ENCODE assay signal across 9 mouse cellular contexts in the genomic region with DNA sequence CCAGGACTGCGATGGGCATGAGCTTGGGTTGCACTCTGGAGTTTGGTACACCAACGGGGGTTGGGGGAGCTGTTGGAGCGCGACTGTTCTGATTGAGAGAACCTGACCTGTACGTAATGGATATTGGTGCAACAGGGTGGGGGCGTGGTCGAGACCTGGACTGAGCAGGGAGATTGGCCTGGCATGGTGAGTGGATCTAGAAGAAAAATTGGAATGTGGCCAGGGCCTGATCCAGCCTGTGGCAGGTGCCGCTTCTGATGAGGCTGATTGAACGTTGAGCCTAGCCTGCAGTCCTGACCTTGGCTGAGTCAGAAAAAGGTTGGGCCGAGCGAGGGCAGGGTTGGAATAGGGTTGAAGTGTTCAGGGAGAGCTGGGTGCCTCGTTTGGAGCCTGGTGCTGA. TPM values are rescaled to one million over a fixed set of nuclear protein-coding genes. Genes with fewer than 3 reads are reported as not detected.
A peak's percentile ranks its signal among the peaks of the same experiment; 100 is the strongest.
DNase-seq lines count a peak whose midpoint lies in the region; ATAC-seq lines count a peak whose summit lies in the region.
"Had no signal": no experiment of that assay in that cellular context is flagged by ENCODE, and none has a peak within 500 bp of the region (broad histone marks: within the 10 kb centered on the region; RNA-seq: fewer than 3 reads in every experiment).

No protein-coding gene starts in this region.

- peaks cover 66% of the 10 kb centered on the region for H3K27me3 ChIP-seq in heart, embryonic 10.5 days (ENCODE audit: insufficient read depth, poor library complexity, severe bottlenecking)
- no peaks in the 10 kb centered on the region for H3K27me3 ChIP-seq in hindbrain, embryonic 15.5 days
- H3K27me3 ChIP-seq in midbrain, embryonic 13.5 days, result peaks cover 3% of the 10 kb centered on the region; the same call in 1 of the 2 replicates

- peak; percentile 9; the same call in 1 of the 2 replicates for ATAC-seq in hindbrain, embryonic 15.5 days (ENCODE audit: low FRiP score, low read depth)
- ATAC-seq in midbrain, embryonic 13.5 days, result no peak
- no peak for ATAC-seq in megakaryocyte-erythroid progenitor cell, adult 5-6 weeks (replicated peaks; ENCODE audit: low FRiP score, low TSS enrichment, poor library complexity, severe bottlenecking)

- DNase-seq in heart, embryonic 10.5 days (ENCODE audit: low spot score), result no peak
- DNase-seq in heart, adult 11 months, result no peak
- peak; percentile 53 for DNase-seq in cerebellum, adult 18-20 months
- DNase-seq in left cerebral cortex, postnatal 25 days (ENCODE audit: low spot score in 2 of 2), result no peak
- DNase-seq in right cerebral cortex, postnatal 4 days, result no peak

- intact Hi-C loops in left cerebral cortex, postnatal 25 days (cut with DNase I), result no loop called here

- no peak overlapping the region for H3K27ac ChIP-seq in heart, embryonic 10.5 days
- 0 out of 2 replicates have a peak overlapping the region, but pooled peaks have one; percentile 76 for H3K27ac ChIP-seq in hindbrain, embryonic 15.5 days (replicated peaks)
- H3K27ac ChIP-seq in midbrain, embryonic 13.5 days, result no peak overlapping the region

- no peaks in the 10 kb centered on the region for H3K36me3 ChIP-seq in heart, embryonic 10.5 days
- peaks cover 8% of the 10 kb centered on the region for H3K36me3 ChIP-seq in hindbrain, embryonic 15.5 days
- peaks cover 19% of the 10 kb centered on the region for H3K36me3 ChIP-seq in midbrain, embryonic 13.5 days

- 22% methylated on average over 12 of the region's 12 CpGs for WGBS in heart, embryonic 10.5 days
- 21% methylated on average over 12 of the region's 12 CpGs for WGBS in hindbrain, embryonic 15.5 days
- 21% methylated on average over 12 of the region's 12 CpGs for WGBS in midbrain, embryonic 13.5 days

- H3K4me2 ChIP-seq in hindbrain, embryonic 15.5 days, result peak overlapping the region; percentile 75
- H3K4me2 ChIP-seq in midbrain, embryonic 13.5 days (replicated peaks), result peak overlapping the region; percentile 77

- peaks cover 18% of the 10 kb centered on the region for H3K4me1 ChIP-seq in heart, embryonic 10.5 days
- H3K4me1 ChIP-seq in hindbrain, embryonic 15.5 days (replicated peaks), result peaks cover 36% of the 10 kb centered on the region
- H3K4me1 ChIP-seq in midbrain, embryonic 13.5 days (replicated peaks), result peaks cover 35% of the 10 kb centered on the region

- peak overlapping the region; percentile 69; the same call in 1 of the 2 replicates for H3K4me3 ChIP-seq in heart, embryonic 10.5 days
- H3K4me3 ChIP-seq in hindbrain, embryonic 15.5 days, result peak overlapping the region; percentile 41
- H3K4me3 ChIP-seq in midbrain, embryonic 13.5 days (replicated peaks), result peak overlapping the region; percentile 46; the same call in 1 of the 2 replicates

- H3K9ac ChIP-seq in hindbrain, embryonic 15.5 days, result no peak overlapping the region
- H3K9ac ChIP-seq in midbrain, embryonic 13.5 days (replicated peaks), result no peak overlapping the region

- H3K9me3 ChIP-seq in heart, embryonic 10.5 days, result no peaks in the 10 kb centered on the region
- H3K9me3 ChIP-seq in hindbrain, embryonic 15.5 days, result no peaks in the 10 kb centered on the region
- no peaks in the 10 kb centered on the region for H3K9me3 ChIP-seq in midbrain, embryonic 13.5 days

RNA-seq across cellular contexts. Expression of a gene that starts 29.3 kb away (rescaled TPM):
- 0.26 TPM in 1 of 2 replicates, not detected in the other for polyA plus RNA-seq in heart, embryonic 10.5 days (2016; fragmentation: Nextera tagmentation; extraction: Ambion mirVana)
- 79.4 and 90.0 TPM in 2 replicates for polyA plus RNA-seq in hindbrain, embryonic 15.5 days (2015; fragmentation: Nextera tagmentation; extraction: Ambion mirVana)
- 91.4 and 124 TPM in 2 replicates for polyA plus RNA-seq in midbrain, embryonic 13.5 days (2015; fragmentation: Nextera tagmentation; extraction: Ambion mirVana)
- total RNA-seq in megakaryocyte-erythroid progenitor cell, adult 5-6 weeks (2014; fragmentation: Nextera tagmentation), result not detected in 2 replicates
- not detected in 2 replicates for total RNA-seq in megakaryocyte-erythroid progenitor cell, adult 5-6 weeks (2017)
- total RNA-seq in left cerebral cortex, postnatal 25 days (2021), result 10 to 100 TPM; 85.4 to 98.1 TPM
- total RNA-seq: common myeloid progenitor, adult 5-6 weeks had no signal

RNA-seq across cellular contexts. Expression of a gene that starts 51.7 kb away (rescaled TPM):
- 655 and 948 TPM in 2 replicates for polyA plus RNA-seq in heart, embryonic 10.5 days (2016; fragmentation: Nextera tagmentation; extraction: Ambion mirVana)
- polyA plus RNA-seq in hindbrain, embryonic 15.5 days (2015; fragmentation: Nextera tagmentation; extraction: Ambion mirVana), result 14.8 and 16.6 TPM in 2 replicates
- 6.8 and 7.1 TPM in 2 replicates for polyA plus RNA-seq in midbrain, embryonic 13.5 days (2015; fragmentation: Nextera tagmentation; extraction: Ambion mirVana)
- not detected in 2 replicates for total RNA-seq in megakaryocyte-erythroid progenitor cell, adult 5-6 weeks (2014; fragmentation: Nextera tagmentation)
- total RNA-seq in megakaryocyte-erythroid progenitor cell, adult 5-6 weeks (2017), result not detected in 2 replicates
- total RNA-seq in left cerebral cortex, postnatal 25 days (2021), result 10 to 100 TPM; 16.9 to 19.7 TPM

RNA-seq across cellular contexts. Expression of a gene that starts 57.7 kb away (rescaled TPM):
- polyA plus RNA-seq in heart, embryonic 10.5 days (2016; fragmentation: Nextera tagmentation; extraction: Ambion mirVana), result 856 and 984 TPM in 2 replicates
- 616 and 619 TPM in 2 replicates for polyA plus RNA-seq in hindbrain, embryonic 15.5 days (2015; fragmentation: Nextera tagmentation; extraction: Ambion mirVana)
- 563 and 580 TPM in 2 replicates for polyA plus RNA-seq in midbrain, embryonic 13.5 days (2015; fragmentation: Nextera tagmentation; extraction: Ambion mirVana)
- 441 and 446 TPM in 2 replicates for total RNA-seq in megakaryocyte-erythroid progenitor cell, adult 5-6 weeks (2014; fragmentation: Nextera tagmentation)
- total RNA-seq in megakaryocyte-erythroid progenitor cell, adult 5-6 weeks (2017), result 207 and 288 TPM in 2 replicates
- 100 to 1,000 TPM; 389 to 397 TPM for total RNA-seq in left cerebral cortex, postnatal 25 days (2021)

RNA-seq across cellular contexts. Expression of a gene that starts 57.8 kb away (rescaled TPM):
- polyA plus RNA-seq in heart, embryonic 10.5 days (2016; fragmentation: Nextera tagmentation; extraction: Ambion mirVana), result 0.14 TPM in 2 replicates
- polyA plus RNA-seq in hindbrain, embryonic 15.5 days (2015; fragmentation: Nextera tagmentation; extraction: Ambion mirVana), result 0.25 and 0.60 TPM in 2 replicates
- polyA plus RNA-seq in midbrain, embryonic 13.5 days (2015; fragmentation: Nextera tagmentation; extraction: Ambion mirVana), result 0.34 TPM in 1 of 2 replicates, not detected in the other
- total RNA-seq in megakaryocyte-erythroid progenitor cell, adult 5-6 weeks (2014; fragmentation: Nextera tagmentation), result 3.0 TPM in 1 of 2 replicates, not detected in the other
- total RNA-seq in megakaryocyte-erythroid progenitor cell, adult 5-6 weeks (2017), result not detected in 2 replicates
- total RNA-seq in left cerebral cortex, postnatal 25 days (2021), result not detected
- total RNA-seq: common myeloid progenitor, adult 5-6 weeks had no signal

Comparison
In these comparisons a context has a peak if more than half of its experiments do, and no peak if none do; other contexts are left out.
1. DNase-seq: peak in cerebellum, adult 18-20 months (2 of 2); none in heart, embryonic 10.5 days (single experiment), heart, adult 11 months (single experiment), left cerebral cortex, postnatal 25 days (0 of 2) and right cerebral cortex, postnatal 4 days (single experiment).
2. RNA of a gene that starts 29.3 kb away (polyA plus RNA-seq): 91.4 to 124 TPM in midbrain, embryonic 13.5 days and 79.4 to 90.0 TPM in hindbrain, embryonic 15.5 days; 0.26 TPM in heart, embryonic 10.5 days; every median in the first group is over 10 times any median in the second.
3. RNA of a gene that starts 51.7 kb away (polyA plus RNA-seq): 655 to 948 TPM in heart, embryonic 10.5 days; 14.8 to 16.6 TPM in hindbrain, embryonic 15.5 days and 6.8 to 7.1 TPM in midbrain, embryonic 13.5 days; every median in the first group is over 10 times any median in the second.
4. Peak in every context shown above with its lines, with median percentiles within 50 percentile points of each other: H3K4me3 ChIP-seq.